Mouse (Mus musculus): ENCODE results near the gene Gm38394.
"Not testable (repeated sequence)": the region's sequence is repeated elsewhere in the genome, so short reads cannot be mapped to it uniquely, and the experiment has no call there.

Gm38394 gene

GRCm38 (mm10) chr1:133661203-133661933 is at the start of gene Gm38394:
Gene Gm38394 (minus strand): TSS chr1:133661318.
- DNase-seq (ENCODE audit: extremely low read depth, low read depth), result peak; percentile 96

GRCm38 (mm10) chr1:133710895-133711294 is 49.8 kb upstream of the Gm38394 start:
- DNase-seq (ENCODE audit: extremely low read depth, low read depth), result peak; percentile 62

- DNase-seq (ENCODE audit: extremely low read depth, low read depth), result no peak
These were observed 48.2 kb upstream of the Gm38394 start for GRCm38 (mm10) chr1:133709292-133709691.

GRCm38 (mm10) chr1:133701824-133702223 is 40.7 kb upstream of the Gm38394 start:
- DNase-seq (ENCODE audit: extremely low read depth, low read depth), result not testable (repeated sequence)

- DNase-seq (ENCODE audit: extremely low read depth, low read depth), result no peak
These were observed 37.0 kb upstream of the Gm38394 start for GRCm38 (mm10) chr1:133697935-133698620.

GRCm38 (mm10) chr1:133695901-133696300 is 34.8 kb upstream of the Gm38394 start:
- no peak for DNase-seq (ENCODE audit: extremely low read depth, low read depth)

GRCm38 (mm10) chr1:133694876-133695275 is 33.8 kb upstream of the Gm38394 start:
- no peak for DNase-seq (ENCODE audit: extremely low read depth, low read depth)

- no peak for DNase-seq (ENCODE audit: extremely low read depth, low read depth)
These were observed 33.2 kb upstream of the Gm38394 start for GRCm38 (mm10) chr1:133694301-133694700.

GRCm38 (mm10) chr1:133693536-133694114 is 32.5 kb upstream of the Gm38394 start:
- no peak for DNase-seq (ENCODE audit: extremely low read depth, low read depth)

GRCm38 (mm10) chr1:133692195-133692594 is 31.1 kb upstream of the Gm38394 start:
- no peak for DNase-seq (ENCODE audit: extremely low read depth, low read depth)

GRCm38 (mm10) chr1:133691046-133691445 is 29.9 kb upstream of the Gm38394 start:
- no peak for DNase-seq (ENCODE audit: extremely low read depth, low read depth)

GRCm38 (mm10) chr1:133689897-133690296 is 28.8 kb upstream of the Gm38394 start, which contains the start of gene Lax1:
Gene Lax1 (minus strand): TSS chr1:133690108.
- no peak for DNase-seq (ENCODE audit: extremely low read depth, low read depth)

- DNase-seq (ENCODE audit: extremely low read depth, low read depth), result no peak
These were observed 27.2 kb upstream of the Gm38394 start for GRCm38 (mm10) chr1:133688301-133688700.

- DNase-seq (ENCODE audit: extremely low read depth, low read depth), result no peak
These were observed 24.8 kb upstream of the Gm38394 start for GRCm38 (mm10) chr1:133685749-133686519.

GRCm38 (mm10) chr1:133671801-133672200 is 10.7 kb upstream of the Gm38394 start:
- no peak for DNase-seq (ENCODE audit: extremely low read depth, low read depth)

- DNase-seq (ENCODE audit: extremely low read depth, low read depth), result no peak
These were observed 10.1 kb upstream of the Gm38394 start for GRCm38 (mm10) chr1:133671266-133671665.

- DNase-seq (ENCODE audit: extremely low read depth, low read depth), result no peak
These were observed 9.7 kb upstream of the Gm38394 start for GRCm38 (mm10) chr1:133670776-133671175.

GRCm38 (mm10) chr1:133670190-133670589 is 9.1 kb upstream of the Gm38394 start:
- DNase-seq (ENCODE audit: extremely low read depth, low read depth), result no peak

- no peak for DNase-seq (ENCODE audit: extremely low read depth, low read depth)
These were observed 7.5 kb upstream of the Gm38394 start for GRCm38 (mm10) chr1:133668618-133669017.

- DNase-seq (ENCODE audit: extremely low read depth, low read depth), result no peak
These were observed 6.6 kb upstream of the Gm38394 start for GRCm38 (mm10) chr1:133667721-133668120.

GRCm38 (mm10) chr1:133665713-133666112 is 4.6 kb upstream of the Gm38394 start:
- not testable (repeated sequence) for DNase-seq (ENCODE audit: extremely low read depth, low read depth)

Data from MEL-GATA-1-ER (cell line).